Mouse (Mus musculus): ENCODE measurements around the gene Ift57. TPM values are rescaled to one million over a fixed set of nuclear protein-coding genes. Genes with fewer than 3 reads are reported as not detected.
A peak's percentile ranks its signal among the peaks of the same experiment; 100 is the strongest.

Ift57 gene
- polyA plus RNA-seq, 1 experiment, result 8.7 TPM

DNA sequence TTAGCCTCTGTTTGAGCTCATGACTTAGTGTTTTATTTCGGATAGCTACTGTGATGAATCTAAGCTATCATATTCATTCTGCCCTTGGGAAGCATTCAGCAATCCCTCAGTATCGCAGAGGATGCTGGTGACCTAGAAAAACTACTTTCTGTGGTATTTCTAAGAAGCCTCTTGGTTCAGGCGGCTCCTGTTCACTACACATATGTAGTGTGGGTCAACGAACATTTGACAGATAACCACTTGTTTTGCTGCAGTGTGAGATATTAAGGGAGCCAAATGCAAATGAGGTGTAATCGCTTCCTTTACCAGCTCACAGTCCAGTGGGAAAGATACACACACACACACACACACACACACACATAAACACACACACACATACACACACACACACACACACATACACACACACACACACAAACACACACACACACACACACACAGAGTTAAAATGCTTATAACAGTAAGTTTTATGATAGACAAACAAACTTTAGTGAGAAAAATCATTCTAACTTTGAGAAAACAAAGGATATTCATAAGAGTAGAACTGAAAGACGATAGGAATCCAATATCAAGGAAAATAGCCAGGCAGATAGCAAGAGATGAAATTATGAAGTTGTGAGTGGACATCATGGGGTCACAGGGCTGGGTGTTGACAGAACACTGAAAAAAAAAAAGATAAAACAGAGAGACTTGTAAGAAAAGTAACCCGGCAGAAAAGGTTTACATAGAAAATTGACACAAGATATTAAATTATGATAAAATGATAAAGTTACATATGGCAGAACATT lies 72.8 kb downstream of the Ift57 start:
- no peaks in the 10 kb centered on the region for H3K27me3 ChIP-seq (replicated peaks)
- H3K36me3 ChIP-seq (replicated peaks; ENCODE audit: low read length), result peaks cover 2% of the 10 kb centered on the region
- H3K9me3 ChIP-seq, result no peaks in the 10 kb centered on the region
- H3K4me3 ChIP-seq (replicated peaks), result no peak overlapping the region
- H3K4me1 ChIP-seq, result peaks cover 93% of the 10 kb centered on the region
- TF ChIP-seq GATA1 (IDR thresholded peaks at IDR 0.05; ENCODE audit: borderline replicate concordance, low read length) (no peak), FLI1 (IDR thresholded peaks at IDR 0.05; ENCODE audit: low read length) (no peak)

GRCm38 (mm10) chr16:49772576-49772975 lies 73.5 kb downstream of the Ift57 start:
- Histone ChIP-seq H3K4me1 (peaks cover 89% of the 10 kb centered on the region), H3K36me3 (replicated peaks; ENCODE audit: low read length) (peaks cover 2% of the 10 kb centered on the region), H3K9me3 (no peaks in the 10 kb centered on the region), H3K27me3 (replicated peaks) (no peaks in the 10 kb centered on the region), H3K4me3 (replicated peaks) (no peak overlapping the region)
- TF ChIP-seq FLI1 (IDR thresholded peaks at IDR 0.05; ENCODE audit: low read length), result no peak
- TF ChIP-seq GATA1 (IDR thresholded peaks at IDR 0.05; ENCODE audit: borderline replicate concordance, low read length), result no peak

- Histone ChIP-seq H3K27me3 (replicated peaks) (no peaks in the 10 kb centered on the region), H3K36me3 (replicated peaks; ENCODE audit: low read length) (peaks cover 2% of the 10 kb centered on the region), H3K9me3 (no peaks in the 10 kb centered on the region), H3K4me3 (replicated peaks) (no peak overlapping the region), H3K4me1 (peaks cover 87% of the 10 kb centered on the region)
- TF ChIP-seq GATA1 (IDR thresholded peaks at IDR 0.05; ENCODE audit: borderline replicate concordance, low read length) (no peak), FLI1 (IDR thresholded peaks at IDR 0.05; ENCODE audit: low read length) (no peak)
These were observed 74.0 kb downstream of the Ift57 start for GRCm38 (mm10) chr16:49773068-49773467.

GRCm38 (mm10) chr16:49774059-49775001 lies 75.3 kb downstream of the Ift57 start:
- H3K4me3 ChIP-seq (replicated peaks), result peak overlapping the region; percentile 60
- no peaks in the 10 kb centered on the region for H3K9me3 ChIP-seq
- no peaks in the 10 kb centered on the region for H3K27me3 ChIP-seq (replicated peaks)
- H3K36me3 ChIP-seq (replicated peaks; ENCODE audit: low read length), result no peaks in the 10 kb centered on the region
- H3K4me1 ChIP-seq, result peaks cover 82% of the 10 kb centered on the region
- TF ChIP-seq GATA1 (IDR thresholded peaks at IDR 0.05; ENCODE audit: borderline replicate concordance, low read length) (no peak), FLI1 (IDR thresholded peaks at IDR 0.05; ENCODE audit: low read length) (no peak)

GRCm38 (mm10) chr16:49775002-49775966 lies 76.3 kb downstream of the Ift57 start:
- Histone ChIP-seq H3K36me3 (replicated peaks; ENCODE audit: low read length) (no peaks in the 10 kb centered on the region), H3K4me1 (peaks cover 73% of the 10 kb centered on the region), H3K4me3 (replicated peaks) (peak overlapping the region; percentile 12), H3K9me3 (no peaks in the 10 kb centered on the region), H3K27me3 (replicated peaks) (no peaks in the 10 kb centered on the region)
- no peak for TF ChIP-seq GATA1 (IDR thresholded peaks at IDR 0.05; ENCODE audit: borderline replicate concordance, low read length)
- no peak for TF ChIP-seq FLI1 (IDR thresholded peaks at IDR 0.05; ENCODE audit: low read length)

DNA sequence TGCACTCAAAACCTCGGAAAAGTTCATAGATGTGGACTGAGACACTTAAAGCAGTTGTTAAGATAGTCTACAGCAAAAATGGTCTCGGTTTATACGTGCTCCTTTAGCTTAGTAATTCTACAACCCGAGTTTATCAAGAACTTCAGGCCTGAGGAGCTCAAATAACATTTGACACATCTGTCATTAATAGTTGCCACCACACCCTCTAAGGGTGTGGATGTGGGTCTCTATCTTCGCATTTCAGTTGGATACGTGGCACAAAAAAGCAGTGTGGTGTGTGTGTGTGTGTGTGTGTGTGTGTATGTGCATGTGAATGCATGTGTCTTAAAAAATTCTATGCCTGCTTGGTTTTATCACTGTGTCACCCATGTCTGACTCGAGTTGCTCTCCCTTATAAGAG lies 77.9 kb downstream of the Ift57 start:
- Histone ChIP-seq H3K27me3 (replicated peaks) (no peaks in the 10 kb centered on the region), H3K36me3 (replicated peaks; ENCODE audit: low read length) (no peaks in the 10 kb centered on the region), H3K4me1 (peaks cover 67% of the 10 kb centered on the region), H3K9me3 (no peaks in the 10 kb centered on the region), H3K4me3 (replicated peaks) (no peak overlapping the region)
- TF ChIP-seq FLI1 (IDR thresholded peaks at IDR 0.05; ENCODE audit: low read length) (no peak), GATA1 (IDR thresholded peaks at IDR 0.05; ENCODE audit: borderline replicate concordance, low read length) (no peak)

- TF ChIP-seq FLI1 (IDR thresholded peaks at IDR 0.05; ENCODE audit: low read length) (no peak), GATA1 (IDR thresholded peaks at IDR 0.05; ENCODE audit: borderline replicate concordance, low read length) (no peak)
- peak overlapping the region; percentile 81 for H3K4me3 ChIP-seq (replicated peaks)
- no peaks in the 10 kb centered on the region for H3K9me3 ChIP-seq
- no peaks in the 10 kb centered on the region for H3K27me3 ChIP-seq (replicated peaks)
- no peaks in the 10 kb centered on the region for H3K36me3 ChIP-seq (replicated peaks; ENCODE audit: low read length)
- H3K4me1 ChIP-seq, result peaks cover 49% of the 10 kb centered on the region
These were observed 82.6 kb downstream of the Ift57 start for GRCm38 (mm10) chr16:49781556-49782156.

DNA sequence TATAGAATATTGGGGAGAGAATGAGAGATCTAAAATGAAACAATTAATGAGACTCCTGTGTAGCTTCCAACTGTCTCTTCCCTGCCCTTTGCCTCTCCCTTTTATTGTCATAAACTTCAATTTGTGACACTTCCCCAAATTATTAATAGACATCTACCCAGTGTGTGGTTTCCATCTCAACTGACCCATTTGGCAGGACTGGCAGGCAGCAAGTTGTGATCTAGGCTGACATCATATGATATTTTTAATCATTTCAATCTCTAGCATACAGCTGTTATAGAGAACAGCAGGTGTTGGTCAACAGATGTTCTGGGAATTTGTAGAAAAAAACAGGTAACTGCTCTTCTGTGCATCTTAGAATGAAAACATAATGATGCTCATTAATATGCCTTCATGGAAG lies 84.3 kb downstream of the Ift57 start:
- H3K36me3 ChIP-seq (replicated peaks; ENCODE audit: low read length), result no peaks in the 10 kb centered on the region
- peaks cover 43% of the 10 kb centered on the region for H3K4me1 ChIP-seq
- no peaks in the 10 kb centered on the region for H3K9me3 ChIP-seq
- TF ChIP-seq FLI1 (IDR thresholded peaks at IDR 0.05; ENCODE audit: low read length), result no peak
- no peak for TF ChIP-seq GATA1 (IDR thresholded peaks at IDR 0.05; ENCODE audit: borderline replicate concordance, low read length)
- H3K27me3 ChIP-seq (replicated peaks), result no peaks in the 10 kb centered on the region
- H3K4me3 ChIP-seq (replicated peaks), result no peak overlapping the region

DNA sequence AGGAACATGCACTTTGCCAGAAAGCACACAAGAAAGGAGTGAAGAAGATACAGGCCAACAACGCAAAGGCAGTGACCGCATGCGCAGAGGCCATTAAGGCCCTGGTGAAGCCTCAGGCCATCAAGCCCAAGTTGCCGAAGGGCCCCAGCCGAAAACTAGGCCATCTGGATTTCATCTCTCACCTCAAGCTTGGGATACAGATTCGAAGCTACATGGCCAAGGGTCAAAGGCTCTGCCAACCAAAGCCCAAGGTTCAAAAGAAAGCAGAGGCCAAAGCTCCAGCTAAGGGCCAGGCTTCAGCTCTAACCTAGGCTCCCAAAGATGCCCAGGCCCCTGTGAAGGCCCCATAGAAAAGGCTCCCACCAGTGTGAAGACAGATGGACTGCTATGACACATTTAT lies 87.1 kb downstream of the Ift57 start:
- no peaks in the 10 kb centered on the region for H3K36me3 ChIP-seq (replicated peaks; ENCODE audit: low read length)
- H3K4me3 ChIP-seq (replicated peaks), result no peak overlapping the region
- peaks cover 50% of the 10 kb centered on the region for H3K4me1 ChIP-seq
- no peaks in the 10 kb centered on the region for H3K9me3 ChIP-seq
- H3K27me3 ChIP-seq (replicated peaks), result no peaks in the 10 kb centered on the region
- TF ChIP-seq GATA1 (IDR thresholded peaks at IDR 0.05; ENCODE audit: borderline replicate concordance, low read length), result no peak
- TF ChIP-seq FLI1 (IDR thresholded peaks at IDR 0.05; ENCODE audit: low read length), result no peak
